Mouse (Mus musculus) retina, postnatal 1 day (tissue): ENCODE results near the gene Tmub1.
"Not testable (repeated sequence)": the region's sequence is repeated elsewhere in the genome, so short reads cannot be mapped to it uniquely, and the experiment has no call there.

ENCODE experiments used
- DNase-seq: peaks from one replicate; pipeline ENCODE4 v3.0.0-alpha.2; 2012

Tmub1 gene

DNA sequence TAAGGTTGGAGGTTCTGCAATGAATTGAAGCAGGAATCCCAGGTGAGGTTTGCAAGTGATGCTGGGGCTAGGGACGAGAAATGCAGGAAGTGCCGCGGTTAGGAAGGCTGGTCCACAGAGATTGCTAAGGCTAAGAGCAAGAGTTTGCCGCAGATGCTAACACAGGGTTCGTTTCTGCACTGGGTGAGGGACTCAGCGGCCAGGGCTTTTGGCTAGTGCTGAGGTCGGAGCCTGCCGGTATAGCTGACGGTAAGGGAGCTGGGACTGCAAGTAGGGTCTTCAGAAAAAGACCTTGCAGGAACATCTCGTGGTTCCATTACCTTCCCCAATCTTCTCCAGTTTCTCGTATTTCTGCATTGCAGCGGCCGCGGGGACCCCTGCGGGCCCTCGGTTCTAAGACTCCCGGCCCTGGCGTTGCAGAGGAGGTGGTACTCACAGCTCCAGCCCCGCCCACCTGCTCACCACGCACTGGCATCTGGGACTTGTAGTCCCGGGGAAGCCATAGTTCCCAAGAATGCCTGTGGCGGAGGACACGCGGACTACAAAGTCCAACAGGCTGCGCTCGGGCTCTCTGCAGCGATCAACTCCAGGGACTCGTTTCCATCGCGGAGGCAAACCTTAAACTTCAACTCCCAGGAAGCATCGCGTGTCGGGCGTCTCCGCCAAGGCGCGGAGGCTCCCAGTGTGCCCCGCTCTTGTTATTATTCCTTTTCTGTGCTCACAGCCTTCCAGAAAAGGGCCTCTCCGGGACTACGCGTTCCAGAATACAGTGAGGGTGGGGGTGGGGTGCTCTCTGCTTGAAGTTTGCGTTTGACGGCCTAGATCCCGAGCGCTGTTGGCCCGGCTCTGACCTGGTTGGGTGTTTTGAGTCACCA lies 24.3 kb downstream of the Tmub1 start, which contains the start of the genes Cdk5 and Slc4a2:
Cdk5 (minus strand) TSS at position 402 of the 875 bp plus-strand sequence.
Slc4a2 (plus strand) TSS at position 709 of the 875 bp plus-strand sequence.
- DNase-seq, result peak; percentile 100

DNA sequence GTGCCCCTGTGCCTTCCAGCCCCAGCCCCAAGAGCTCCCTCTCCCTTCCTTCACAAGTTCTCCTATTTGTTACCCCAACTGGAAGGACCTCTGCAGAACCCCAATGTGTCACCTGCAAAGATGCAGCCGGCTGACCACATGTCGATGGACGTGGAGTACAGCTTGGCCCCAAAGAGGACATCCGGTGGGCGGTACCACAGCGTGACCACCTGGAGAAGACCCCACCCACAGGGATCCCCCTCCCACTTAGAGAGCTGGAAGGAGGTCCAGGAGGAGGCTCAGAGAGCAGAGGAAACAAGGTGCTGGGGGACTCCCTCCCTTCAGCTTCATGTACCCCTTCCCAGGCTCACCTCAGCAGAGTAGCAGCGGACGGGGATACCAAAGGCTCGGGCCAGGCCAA lies 27.3 kb downstream of the Tmub1 start:
- no peak for DNase-seq

DNA sequence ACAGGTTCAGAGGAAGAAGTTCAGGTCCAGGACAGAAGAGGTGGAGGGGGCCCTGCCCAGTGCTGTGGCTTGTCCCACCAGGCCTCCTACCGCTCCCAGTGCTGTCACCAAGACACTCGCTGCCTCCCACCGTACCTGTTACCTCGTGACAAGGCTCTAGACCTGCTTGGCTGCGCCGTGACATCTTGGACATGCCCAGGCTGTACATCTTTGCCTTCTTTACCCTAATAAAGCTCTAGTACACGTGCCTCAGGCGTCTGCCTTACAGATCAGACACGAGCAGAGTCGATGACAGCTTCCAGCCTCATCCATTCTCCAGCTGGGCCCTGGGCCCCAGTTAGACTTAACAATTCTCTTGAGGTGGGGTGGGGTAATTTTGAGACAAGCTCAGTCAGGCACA lies 30.1 kb downstream of the Tmub1 start:
- DNase-seq, result no peak

DNA sequence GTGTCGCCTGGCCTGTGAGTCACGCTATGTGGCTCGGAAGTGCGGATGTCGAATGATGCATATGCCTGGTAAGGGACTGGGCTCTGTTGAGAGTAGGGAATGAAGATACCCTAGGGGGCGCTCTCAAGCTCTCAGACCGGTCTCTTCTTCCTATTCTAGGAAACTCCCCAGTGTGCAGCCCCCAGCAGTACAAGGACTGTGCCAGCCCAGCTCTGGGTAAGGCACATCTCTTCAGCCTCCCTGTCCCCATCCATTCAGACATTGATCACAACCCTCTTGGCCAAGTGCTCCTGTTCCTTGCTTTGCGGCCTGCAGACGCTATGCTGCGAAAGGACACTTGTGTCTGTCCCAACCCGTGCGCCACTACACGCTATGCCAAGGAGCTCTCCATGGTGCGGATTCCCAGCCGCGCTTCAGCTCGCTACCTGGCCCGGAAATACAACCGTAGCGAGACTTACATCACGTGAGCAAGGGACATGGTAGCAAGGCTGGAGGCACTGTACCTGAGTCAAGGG lies 31.4 kb downstream of the Tmub1 start:
- peak; percentile 83 for DNase-seq

DNA sequence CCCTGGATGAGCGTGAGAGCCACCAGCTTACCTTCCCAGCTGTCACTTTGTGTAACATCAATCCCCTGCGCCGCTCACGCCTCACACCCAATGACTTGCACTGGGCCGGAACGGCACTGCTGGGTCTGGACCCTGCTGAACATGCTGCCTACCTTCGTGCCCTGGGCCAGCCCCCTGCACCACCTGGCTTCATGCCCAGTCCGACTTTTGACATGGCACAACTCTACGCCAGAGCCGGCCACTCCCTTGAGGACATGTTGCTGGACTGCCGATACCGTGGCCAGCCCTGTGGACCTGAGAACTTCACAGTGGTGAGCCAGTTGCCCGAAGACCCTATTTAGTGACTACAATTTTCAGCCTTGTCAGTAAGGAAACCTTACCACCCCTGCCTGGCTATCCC lies 33.7 kb downstream of the Tmub1 start:
- DNase-seq, result no peak

DNA sequence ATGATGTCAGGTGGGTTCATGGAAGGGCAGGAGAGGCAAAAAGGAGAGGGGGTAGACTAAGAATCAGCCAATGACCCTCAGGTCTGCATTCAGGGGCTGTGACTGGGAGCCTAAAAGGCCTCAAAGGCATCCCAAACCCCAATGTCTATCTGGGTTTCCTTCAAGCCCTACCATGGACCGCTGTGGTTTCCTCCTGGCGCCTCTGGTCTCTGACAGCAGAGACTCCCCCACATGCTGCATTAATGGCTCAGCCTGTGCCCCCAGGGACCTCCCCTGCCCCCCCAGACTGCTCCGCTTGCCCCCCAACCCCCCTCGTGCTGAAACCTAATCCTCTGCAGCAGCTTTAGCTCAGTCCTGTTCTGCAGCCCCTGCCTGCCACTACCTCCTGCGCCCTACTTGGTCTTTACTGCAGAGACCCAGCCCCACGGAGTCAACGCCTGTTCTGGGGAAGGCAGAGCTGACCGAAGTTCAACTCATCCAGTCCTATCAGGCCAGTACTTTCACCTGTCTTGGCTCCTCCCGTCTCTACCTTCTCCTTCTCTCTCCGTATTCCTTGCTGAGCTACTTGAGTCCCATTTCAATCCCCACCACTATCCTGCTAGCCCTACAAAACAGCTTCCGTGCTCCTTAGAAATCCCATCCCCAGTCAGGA lies 34.5 kb downstream of the Tmub1 start, which contains the start of gene Asic3:
Asic3 (plus strand) TSS at position 351 of the 652 bp plus-strand sequence.
- DNase-seq, result peak; percentile 32

DNA sequence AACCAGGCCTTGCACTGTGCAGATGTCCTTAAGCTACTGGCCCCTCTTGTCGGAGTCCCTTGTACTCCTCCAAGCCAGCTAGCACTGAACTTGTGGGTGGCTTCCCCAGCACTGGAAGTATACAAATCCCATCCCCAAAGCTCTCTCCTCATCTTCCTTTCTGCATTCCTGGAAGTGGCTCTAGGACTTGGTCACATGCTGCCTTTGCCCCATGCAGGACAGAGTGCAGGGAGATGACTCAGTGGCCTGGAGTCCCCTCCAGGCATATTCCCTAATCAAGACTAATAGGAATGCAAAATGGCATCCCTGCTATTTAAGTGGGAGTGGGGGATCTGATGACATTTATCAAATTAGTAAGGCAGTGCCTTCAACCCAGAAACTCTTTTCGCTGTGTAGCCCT lies 35.6 kb downstream of the Tmub1 start:
- DNase-seq, result no peak

DNA sequence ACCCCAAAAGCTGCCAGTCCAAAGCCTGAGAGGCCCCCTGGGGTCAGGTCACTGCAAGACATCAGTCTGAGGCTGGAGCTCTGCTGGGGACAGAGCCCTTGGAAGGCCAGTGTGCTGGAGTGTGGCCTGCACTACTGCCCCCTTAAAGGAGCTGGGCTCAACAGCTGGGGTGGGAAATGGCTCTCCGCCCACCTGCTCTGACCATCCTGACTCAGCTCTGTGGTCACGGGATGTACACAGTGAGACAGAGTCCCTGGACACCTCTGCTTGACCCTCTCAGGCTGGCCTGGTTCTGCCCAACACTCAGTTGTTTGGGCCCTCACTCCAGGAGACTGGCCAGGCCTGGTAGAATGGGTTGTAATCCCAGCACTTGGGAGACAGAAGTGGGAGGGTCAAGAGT lies 38.2 kb downstream of the Tmub1 start:
- no peak for DNase-seq

DNA sequence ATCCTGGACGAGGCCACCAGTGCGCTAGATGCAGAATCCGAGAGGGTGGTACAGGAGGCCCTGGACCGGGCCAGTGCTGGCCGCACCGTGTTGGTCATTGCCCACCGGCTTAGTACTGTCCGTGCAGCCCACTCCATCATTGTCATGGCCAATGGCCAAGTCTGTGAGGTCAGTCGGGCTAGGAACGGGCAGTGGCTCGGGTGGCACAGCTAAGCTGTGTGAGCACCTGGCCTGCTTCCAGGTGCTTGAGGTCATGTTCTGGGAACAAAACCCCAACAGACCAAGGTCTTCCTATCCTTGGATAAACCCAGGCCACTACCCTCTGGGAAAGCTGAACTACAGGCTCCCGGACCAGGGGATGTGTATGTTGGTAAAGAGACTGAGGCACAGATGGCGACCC lies 39.0 kb downstream of the Tmub1 start:
- no peak for DNase-seq

DNA sequence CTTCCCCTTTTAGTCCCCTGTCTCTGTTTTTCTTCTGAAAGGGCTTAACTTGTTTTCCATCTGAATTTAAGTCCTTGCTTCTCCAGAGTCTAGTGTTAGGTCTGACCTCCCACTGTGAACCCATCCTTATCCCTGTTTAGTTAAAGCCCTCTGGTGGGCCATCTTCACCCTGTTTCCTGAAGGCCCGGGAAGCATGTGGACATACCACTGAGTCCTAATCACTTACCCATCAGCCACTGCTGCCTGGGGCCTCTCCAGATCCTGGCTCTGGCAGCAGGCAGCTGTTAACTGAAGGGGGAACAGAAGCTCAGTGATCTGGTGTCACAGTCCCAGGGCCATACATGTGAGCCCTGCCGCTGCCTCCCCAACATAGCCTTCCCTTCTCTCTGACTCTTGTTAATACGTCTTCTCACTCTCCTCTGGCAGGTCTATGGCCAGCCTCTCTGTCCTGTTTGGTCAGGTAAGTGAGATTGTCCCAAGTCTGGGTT lies 42.2 kb downstream of the Tmub1 start:
- no peak for DNase-seq

DNA sequence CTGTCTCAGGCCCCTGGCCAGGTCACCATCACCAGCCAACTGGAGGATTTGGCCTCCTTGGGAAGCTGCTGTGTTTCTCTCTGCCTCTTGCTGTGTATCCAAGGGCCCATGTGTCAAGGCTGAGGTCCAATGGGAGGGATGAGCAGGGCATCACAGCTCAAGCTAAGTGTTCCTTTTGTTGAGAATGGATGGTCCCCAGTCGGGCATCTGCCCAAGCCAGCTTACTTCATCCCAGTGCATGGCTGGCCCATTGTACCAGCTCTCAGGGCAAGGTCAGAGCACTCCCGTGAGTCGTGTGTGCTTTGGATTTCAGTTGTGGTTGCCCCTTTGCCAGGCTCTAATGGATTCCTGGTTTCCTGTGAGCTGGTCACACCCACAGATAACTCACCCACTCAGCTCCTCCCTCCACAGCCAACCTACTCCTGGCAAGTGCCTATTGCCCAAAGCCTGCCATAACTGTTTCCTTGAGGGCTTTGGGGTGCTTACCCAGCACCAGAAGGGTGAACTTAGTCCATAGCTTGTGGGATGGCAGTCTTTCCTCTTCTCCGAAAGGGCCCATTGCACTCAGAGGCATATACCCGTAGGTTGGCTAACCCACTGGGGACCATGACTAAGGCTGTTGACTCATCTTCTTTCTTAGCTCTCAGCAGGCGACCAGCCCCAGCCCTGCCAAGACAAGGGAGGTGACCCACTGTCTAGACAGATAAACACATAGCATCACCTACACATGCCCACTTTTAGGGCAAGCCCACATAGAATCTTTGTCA lies 42.9 kb downstream of the Tmub1 start:
- DNase-seq, result no peak

DNA sequence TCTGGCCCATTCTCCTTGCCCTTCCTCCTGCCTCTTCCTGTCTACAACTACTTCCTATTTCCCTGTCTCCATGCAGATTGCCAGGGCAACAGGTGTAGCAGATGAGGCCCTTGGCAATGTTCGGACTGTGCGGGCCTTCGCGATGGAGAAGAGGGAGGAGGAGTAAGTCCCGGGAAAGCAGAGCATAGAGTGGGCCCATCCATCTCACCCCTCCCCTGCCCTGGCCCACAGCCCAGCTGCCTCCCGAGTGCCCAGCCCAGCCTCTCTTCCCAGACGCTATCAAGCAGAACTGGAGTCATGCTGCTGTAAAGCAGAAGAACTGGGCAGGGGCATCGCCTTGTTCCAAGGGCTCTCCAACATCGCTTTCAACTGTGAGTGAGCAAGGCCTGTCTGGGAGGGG lies 45.7 kb downstream of the Tmub1 start:
- DNase-seq, result no peak

DNA sequence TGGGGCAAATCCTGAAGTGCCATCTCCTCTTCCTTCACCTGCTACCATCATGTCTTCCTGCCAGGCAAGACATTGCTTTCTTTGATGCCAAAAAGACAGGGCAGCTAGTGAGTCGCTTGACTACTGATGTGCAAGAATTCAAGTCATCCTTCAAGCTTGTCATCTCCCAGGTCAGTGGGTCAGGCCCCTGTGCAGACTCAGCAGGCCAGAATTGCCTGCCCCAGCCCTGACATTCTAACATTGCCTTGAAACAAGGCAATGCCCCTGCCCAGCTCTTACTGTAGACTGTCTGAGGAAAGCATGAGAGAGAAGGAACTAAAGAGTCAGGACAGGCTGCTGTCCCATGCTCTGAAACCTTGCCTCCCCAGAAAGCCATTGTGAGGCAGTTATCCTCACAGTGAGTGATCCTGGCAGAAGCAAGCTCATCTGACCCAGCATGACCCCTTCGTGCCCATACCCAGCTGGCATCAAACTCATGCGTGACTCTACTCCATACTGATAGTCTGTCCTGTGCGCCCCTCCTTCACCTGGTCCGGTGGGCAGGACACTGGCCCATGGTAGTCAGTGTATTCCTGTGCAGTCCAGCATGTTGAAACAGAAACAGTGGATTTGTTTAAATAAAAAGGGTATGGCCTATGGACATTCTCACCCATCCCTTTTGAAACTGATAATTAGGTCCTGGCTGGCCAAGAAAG lies 46.6 kb downstream of the Tmub1 start:
- DNase-seq, result no peak

DNA sequence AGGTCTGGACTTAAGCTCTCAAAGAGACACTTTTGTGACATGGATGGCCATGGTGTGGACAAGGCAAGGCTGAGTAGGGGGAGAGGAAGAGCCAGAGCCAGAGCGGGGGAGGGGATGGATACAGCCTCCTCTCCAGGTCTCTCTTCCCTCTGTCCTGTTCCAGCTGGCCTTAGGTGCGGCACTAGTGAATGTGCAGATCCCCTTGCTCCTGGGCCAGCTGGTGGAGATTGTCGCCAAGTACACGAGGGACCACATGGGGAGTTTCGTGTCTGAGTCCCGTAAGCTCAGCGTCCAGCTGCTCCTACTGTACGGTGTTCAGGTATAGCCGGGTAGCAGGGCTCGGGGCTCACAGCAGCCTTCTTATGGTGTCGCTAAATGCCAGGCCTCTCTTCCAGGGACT lies 47.3 kb downstream of the Tmub1 start:
- DNase-seq, result no peak

DNA sequence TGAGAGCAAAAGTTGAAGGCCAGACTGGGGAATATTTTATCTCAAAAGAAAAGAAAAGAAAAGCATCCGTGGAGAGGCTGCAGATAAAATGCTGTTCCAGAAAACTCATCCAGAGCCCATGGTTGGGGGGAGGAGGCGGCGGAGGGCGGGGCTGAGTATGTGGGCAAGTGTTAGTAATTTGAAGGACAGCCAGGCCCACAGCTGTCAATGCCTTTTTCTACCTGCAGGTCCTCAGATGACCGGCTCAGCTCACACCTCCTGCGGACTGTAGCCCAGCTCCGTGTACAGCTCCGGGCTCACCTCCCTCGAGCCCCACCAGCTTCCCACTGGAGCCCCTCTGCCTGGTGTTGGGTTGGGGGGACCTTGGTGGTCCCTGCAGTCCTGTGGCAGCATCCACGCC lies 48.0 kb downstream of the Tmub1 start:
- DNase-seq, result no peak

DNA sequence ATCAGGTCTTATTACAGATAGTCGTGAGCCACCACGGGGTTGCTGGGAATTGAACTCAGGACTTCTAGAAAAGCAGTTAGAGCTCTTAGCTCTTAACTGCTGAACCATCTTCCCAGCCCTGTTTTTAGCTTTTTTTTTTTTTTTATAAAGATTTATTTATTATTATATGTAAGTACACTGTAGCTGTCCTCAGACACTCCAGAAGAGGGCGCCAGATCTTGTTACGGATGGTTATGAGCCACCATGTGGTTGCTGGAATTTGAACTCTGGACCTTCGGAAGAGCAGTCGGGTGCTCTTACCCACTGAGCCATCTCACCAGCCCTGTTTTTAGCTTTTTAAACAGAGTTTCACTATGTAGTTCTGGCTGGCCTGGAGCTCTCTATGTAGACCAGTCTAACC lies 51.4 kb downstream of the Tmub1 start:
- not testable (repeated sequence) for DNase-seq
